Mouse (Mus musculus) C2C12 (cell line): ENCODE measurements around the gene Sptb. TPM values are rescaled to one million over a fixed set of nuclear protein-coding genes. Genes with fewer than 3 reads are reported as not detected.

Experiments
- H3K27me3 ChIP-seq: one replicate; pipeline ENCODE4 v1.6.1; 2011; ENCODE audit not compliant: control insufficient read depth, insufficient read depth, insufficient read length
- H3K36me3 ChIP-seq: one replicate; pipeline ENCODE4 v1.6.1; 2011; ENCODE audit not compliant: control insufficient read depth, insufficient read depth
- H3K4me3 ChIP-seq: one replicate; pipeline ENCODE4 v1.5.1; 2011; ENCODE audit warnings: mild to moderate bottlenecking, control low read depth; ENCODE audit not compliant: poor library complexity, insufficient read depth, severe bottlenecking
- H3K79me2 ChIP-seq: one replicate; pipeline ENCODE4 v1.6.1; 2011; ENCODE audit not compliant: control insufficient read depth, insufficient read depth
- H3K79me3 ChIP-seq: one replicate; pipeline ENCODE4 v1.6.1; 2011; ENCODE audit warnings: low read depth, control low read depth
- H3ac ChIP-seq: one replicate; pipeline ENCODE3; 2011; ENCODE audit warnings: low read depth; ENCODE audit not compliant: control insufficient read depth, insufficient read length
- CEBPB ChIP-seq: IDR thresholded peaks from one replicate; pipeline ENCODE4 v1.6.1; 2011; ENCODE audit warnings: low read depth, mild to moderate bottlenecking, control low read depth, moderate library complexity
- CTCF ChIP-seq: IDR thresholded peaks from one replicate; pipeline ENCODE4 v1.5.1; 2011; ENCODE audit not compliant: control insufficient read depth, insufficient read depth, insufficient read length
- FOSL1 ChIP-seq: IDR thresholded peaks from one replicate; pipeline ENCODE4 v1.8.0; 2011; ENCODE audit warnings: mild to moderate bottlenecking, low read length; ENCODE audit not compliant: poor library complexity, insufficient read depth, severe bottlenecking
- MAX ChIP-seq: IDR thresholded peaks from one replicate; pipeline ENCODE4 v1.6.1; 2011; ENCODE audit warnings: mild to moderate bottlenecking, control low read depth
- MYOD1 ChIP-seq: IDR thresholded peaks from one replicate; pipeline ENCODE4 v1.6.1; 2011; ENCODE audit warnings: low read depth; ENCODE audit not compliant: control insufficient read depth, insufficient read length
- MYOG ChIP-seq: IDR thresholded peaks from one replicate; pipeline ENCODE4 v1.6.1; 2011; ENCODE audit not compliant: control insufficient read depth, insufficient read length; ENCODE audit errors: extremely low read depth
- USF1 ChIP-seq: IDR thresholded peaks from one replicate; pipeline ENCODE4 v1.6.1; 2011; ENCODE audit warnings: low read depth, mild to moderate bottlenecking, control low read depth, moderate library complexity
- long read RNA-seq, 2 experiments: library from polyadenylated mRNA; unstranded; transcript quantifications; one replicate each; pipeline ENCODE4 v2.0.0; 2019 to 2020
- polyA plus RNA-seq: library from polyadenylated mRNA; unstranded; fragments of >200 nt; fragmentation: generic; extraction: Trizol; gene quantifications from one replicate; pipeline ENCODE4 v1.2.1, GENCODE M21; 2012; ENCODE audit warnings: missing spikeins

Gene Sptb
- polyA plus RNA-seq: 0.15 TPM
- long read RNA-seq, experiment 1: 0 reads
- long read RNA-seq, experiment 2: 0 reads

GRCm38 (mm10) chr12:76710351-76711100, at the start of gene Sptb:
TSS of gene Sptb (minus strand) at chr12:76710547.
- no peak within 1 kb of the TSS for H3K4me3 ChIP-seq
- TF ChIP-seq FOSL1 (no peak), USF1 (no peak)
- H3ac ChIP-seq: no peak within 1 kb of the TSS
- no peaks in the 10 kb centered on the region for H3K36me3 ChIP-seq
- no peaks in the 10 kb centered on the region for H3K79me2 ChIP-seq
- peaks cover 50% of the 10 kb centered on the region for H3K27me3 ChIP-seq
- H3K79me3 ChIP-seq: no peaks in the 10 kb centered on the region

- H3K27me3 ChIP-seq: peaks cover 5% of the 10 kb centered on the region
- H3K4me3 ChIP-seq: no peak overlapping the region
- TF ChIP-seq CEBPB: no peak
- TF ChIP-seq USF1: no peak
- TF ChIP-seq MYOG: no peak
- TF ChIP-seq MAX: no peak
- TF ChIP-seq CTCF: no peak
- H3ac ChIP-seq: no peak overlapping the region
- H3K79me3 ChIP-seq: no peaks in the 10 kb centered on the region
- H3K36me3 ChIP-seq: no peaks in the 10 kb centered on the region
- no peaks in the 10 kb centered on the region for H3K79me2 ChIP-seq
Observed at GRCm38 (mm10) chr12:76752652-76753318, 42.4 kb upstream of the Sptb start.

- Histone ChIP-seq H3K79me2 (no peaks in the 10 kb centered on the region), H3K36me3 (no peaks in the 10 kb centered on the region), H3K79me3 (no peaks in the 10 kb centered on the region), H3K27me3 (peaks cover 5% of the 10 kb centered on the region), H3ac (no peak overlapping the region), H3K4me3 (no peak overlapping the region)
- TF ChIP-seq MYOG (no peak), CTCF (no peak), FOSL1 (no peak), USF1 (no peak), MAX (no peak), CEBPB (no peak), MYOD1 (no peak)
Observed at GRCm38 (mm10) chr12:76750866-76751459, 40.6 kb upstream of the Sptb start.

- no peak overlapping the region for H3ac ChIP-seq
- H3K27me3 ChIP-seq: peaks cover 10% of the 10 kb centered on the region
- no peaks in the 10 kb centered on the region for H3K79me2 ChIP-seq
- TF ChIP-seq CEBPB (no peak), MAX (no peak)
- no peaks in the 10 kb centered on the region for H3K36me3 ChIP-seq
- no peak overlapping the region for H3K4me3 ChIP-seq
- no peaks in the 10 kb centered on the region for H3K79me3 ChIP-seq
Observed at GRCm38 (mm10) chr12:76727955-76728354, 17.6 kb upstream of the Sptb start.

- no peaks in the 10 kb centered on the region for H3K79me2 ChIP-seq
- TF ChIP-seq MAX (no peak), MYOG (no peak)
Observed at GRCm38 (mm10) chr12:76722026-76722425, 11.7 kb upstream of the Sptb start.

GRCm38 (mm10) chr12:76720572-76720971, 10.2 kb upstream of the Sptb start:
- H3ac ChIP-seq: no peak overlapping the region
- no peak overlapping the region for H3K4me3 ChIP-seq
- H3K27me3 ChIP-seq: peaks cover 5% of the 10 kb centered on the region
- no peaks in the 10 kb centered on the region for H3K79me3 ChIP-seq
- H3K79me2 ChIP-seq: no peaks in the 10 kb centered on the region
- H3K36me3 ChIP-seq: no peaks in the 10 kb centered on the region
- no peak for TF ChIP-seq CTCF
- TF ChIP-seq FOSL1: no peak

More at GRCm38 (mm10) chr12:76722026-76722425, 11.7 kb upstream of the Sptb start:
- Histone ChIP-seq H3K36me3 (no peaks in the 10 kb centered on the region), H3K27me3 (peaks cover 5% of the 10 kb centered on the region), H3K4me3 (no peak overlapping the region), H3K79me3 (no peaks in the 10 kb centered on the region), H3ac (no peak overlapping the region)
